Mouse (Mus musculus) neural tube, embryonic 10.5 days (tissue): ENCODE results near the gene Vmn1r220.
"Not testable (repeated sequence)": the region's sequence is repeated elsewhere in the genome, so short reads cannot be mapped to it uniquely, and the experiment has no call there.

Experiments
- DNase-seq: peaks from one replicate; pipeline ENCODE4 v3.0.0-alpha.2; 2017; ENCODE audit warnings: low spot score; ENCODE audit errors: extremely low spot score

The Vmn1r220 gene

GRCm38 (mm10) chr13:23187875-23188274, at the start of gene Vmn1r220:
Gene Vmn1r220, minus strand, starts transcription at chr13:23187975.
- no peak for DNase-seq

- not testable (repeated sequence) for DNase-seq
Observed at GRCm38 (mm10) chr13:23235847-23236246, 48.1 kb upstream of the Vmn1r220 start, which contains the start of gene Vmn1r222. Gene Vmn1r222, minus strand, starts transcription at chr13:23235947.

DNA sequence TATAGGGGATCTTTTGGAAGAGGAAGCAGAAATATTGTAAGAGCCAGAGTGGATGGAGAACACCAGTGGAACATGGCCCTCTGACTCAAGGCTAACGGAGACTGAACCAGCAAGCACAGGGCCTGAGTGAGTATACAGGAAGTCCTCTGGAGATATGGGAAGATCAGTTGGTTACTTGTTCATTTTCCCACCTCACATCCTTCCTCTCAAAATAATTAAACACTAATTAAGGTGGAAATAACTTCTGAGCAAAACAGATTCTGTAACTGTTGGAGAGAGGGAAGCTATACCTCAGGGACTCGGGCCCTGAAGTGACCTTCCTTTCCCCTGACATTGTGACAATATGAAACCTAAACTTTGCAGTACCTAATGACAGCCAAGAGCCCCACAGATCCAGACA, 26.1 kb upstream of the Vmn1r220 start, which contains the start of gene Vmn1r221:
Gene Vmn1r221 (plus strand): TSS at position 301 of the 400 bp plus-strand sequence.
- DNase-seq = not testable (repeated sequence)

- DNase-seq = not testable (repeated sequence)
Observed at GRCm38 (mm10) chr13:23203885-23204284, 16.1 kb upstream of the Vmn1r220 start.

DNA sequence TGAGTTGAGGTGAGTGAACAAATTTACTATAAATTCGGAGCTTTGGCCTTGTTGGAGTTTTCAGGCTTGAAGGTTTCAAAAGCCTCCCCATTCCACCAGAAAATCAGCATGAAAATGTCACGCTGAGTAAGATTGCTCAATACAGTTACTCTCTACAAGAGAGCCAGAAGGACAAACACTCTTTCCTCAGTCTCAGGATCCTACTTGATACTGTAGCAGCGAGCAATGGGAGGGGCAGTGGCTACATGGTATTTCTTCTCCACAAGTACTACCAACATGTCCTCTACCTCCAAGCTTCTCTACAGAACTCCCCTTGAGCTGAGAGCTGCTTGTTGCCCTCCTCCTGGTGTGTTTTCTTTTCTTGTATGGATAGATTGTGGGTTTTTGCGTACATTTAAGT, 21.3 kb downstream of the Vmn1r220 start:
- DNase-seq = not testable (repeated sequence)

DNA sequence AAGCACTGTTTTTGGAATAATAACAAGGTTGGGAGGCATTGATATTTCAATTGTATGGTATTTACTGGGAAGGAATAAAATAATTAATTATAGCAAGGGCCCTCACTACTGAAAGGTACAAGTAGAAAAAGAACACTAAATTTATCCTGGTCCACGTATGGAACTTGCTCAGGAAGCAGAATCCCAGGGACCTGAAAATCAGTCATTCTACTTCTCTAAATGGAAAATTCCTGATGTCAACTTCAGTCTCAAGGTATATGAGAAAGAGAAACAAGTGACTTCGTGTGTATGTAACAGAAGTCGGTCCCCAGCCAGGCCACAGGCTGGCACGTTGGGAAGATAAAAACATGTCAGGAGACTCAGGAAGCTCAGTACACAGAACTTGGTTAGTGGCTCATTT, 28.8 kb downstream of the Vmn1r220 start, which contains the start of gene Vmn1r219:
Gene Vmn1r219 (plus strand): TSS at position 301 of the 400 bp plus-strand sequence.
- no peak for DNase-seq

DNA sequence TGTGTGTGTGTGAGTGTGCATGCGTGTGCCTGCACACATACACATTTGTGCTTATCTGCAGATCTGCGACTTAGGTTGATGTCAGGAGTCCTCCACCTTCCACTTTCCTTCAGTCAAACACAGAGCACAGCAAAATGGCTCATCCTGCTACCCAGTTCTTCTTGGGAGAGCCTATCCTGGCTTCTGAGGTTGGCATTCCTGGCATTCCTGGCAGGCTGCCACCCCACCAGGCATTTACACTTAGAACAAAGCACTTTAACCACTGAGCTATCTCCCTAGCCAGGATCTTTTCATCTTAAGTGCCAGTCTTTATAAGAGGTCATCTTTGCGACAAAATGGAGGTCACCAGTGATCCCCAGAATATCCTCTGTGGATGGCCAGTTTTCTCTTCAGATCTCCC, 29.9 kb downstream of the Vmn1r220 start:
- no peak for DNase-seq

DNA sequence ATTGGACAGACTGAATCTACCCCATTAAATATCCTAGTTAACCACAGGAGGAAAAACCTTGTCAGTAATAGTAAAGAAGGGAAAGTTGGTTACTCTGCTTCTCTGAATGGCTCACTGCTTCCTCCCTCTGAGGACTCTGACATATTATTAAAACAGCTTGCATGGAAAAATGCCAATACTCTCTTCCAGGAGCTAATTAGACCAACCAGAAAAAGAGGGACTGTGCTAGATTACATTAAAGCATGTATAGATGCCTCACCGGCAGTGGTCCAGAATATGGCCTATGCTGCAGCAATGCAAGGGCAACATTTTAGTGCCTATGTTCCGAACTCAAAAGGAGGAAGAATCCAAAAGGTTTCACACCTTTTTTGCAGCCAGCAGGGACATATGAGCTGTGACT, 48.9 kb downstream of the Vmn1r220 start:
- no peak for DNase-seq

GRCm38 (mm10) chr13:23133501-23133900, 54.3 kb downstream of the Vmn1r220 start:
- no peak for DNase-seq

DNA sequence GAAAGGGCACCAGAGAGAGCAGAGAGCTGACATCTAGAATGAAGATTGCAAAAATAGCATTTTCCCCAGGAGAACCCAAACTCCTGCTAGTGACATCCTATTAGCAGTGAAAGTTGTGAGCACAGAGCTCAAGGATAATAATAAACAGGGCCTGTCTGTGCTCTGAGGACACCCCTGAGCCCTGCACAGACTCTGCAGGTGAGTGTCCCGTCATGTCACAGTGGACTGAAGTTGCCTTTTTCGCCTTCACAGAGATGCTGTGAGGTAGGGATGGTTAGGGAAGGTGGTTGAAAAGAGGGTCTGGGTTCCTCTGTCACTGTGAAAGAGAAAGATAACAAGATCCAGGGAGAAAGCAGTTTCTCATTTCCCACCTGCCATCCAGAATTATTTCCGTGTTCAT, 54.7 kb downstream of the Vmn1r220 start, which contains the start of gene Vmn1r218:
Gene Vmn1r218 (plus strand): TSS at position 57 of the 400 bp plus-strand sequence.
- no peak for DNase-seq
